Mouse (Mus musculus): ENCODE results near the gene 1700013G24Rik.
A peak's percentile ranks its signal among the peaks of the same experiment; 100 is the strongest.
"Not testable (repeated sequence)": the region's sequence is repeated elsewhere in the genome, so short reads cannot be mapped to it uniquely, and the experiment has no call there.

The 1700013G24Rik gene

GRCm38 (mm10) chr4:137453234-137453767, at the start of gene 1700013G24Rik:
TSS of gene 1700013G24Rik (plus strand) at chr4:137453284.
- DNase-seq (ENCODE audit: low spot score in 2 of 2): no peak

DNA sequence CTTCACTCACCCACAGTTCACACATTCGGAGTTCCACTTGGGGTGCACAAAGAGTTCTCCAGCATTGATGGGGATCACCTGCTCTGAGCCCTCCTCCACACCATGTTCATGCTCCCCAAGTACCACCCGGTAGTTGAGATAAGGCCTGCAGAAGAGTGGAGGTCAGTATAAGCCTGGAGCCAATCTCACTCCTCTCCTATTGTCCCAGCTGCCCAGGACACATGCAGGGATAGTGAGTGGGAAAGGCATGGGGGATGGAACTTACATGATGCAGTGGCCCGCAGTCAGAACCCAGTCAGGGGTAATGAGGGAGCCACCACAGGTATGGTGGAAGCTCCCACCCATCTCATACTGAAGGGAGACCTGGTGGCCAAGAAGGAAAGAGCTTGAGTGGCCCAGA, 47.5 kb upstream of the 1700013G24Rik start:
- no peak for DNase-seq (ENCODE audit: low spot score in 2 of 2)

GRCm38 (mm10) chr4:137409691-137410090, 43.4 kb upstream of the 1700013G24Rik start, which contains the start of gene Cela3a:
TSS of gene Cela3a (minus strand) at chr4:137409791.
- DNase-seq (ENCODE audit: low spot score in 2 of 2): no peak

DNA sequence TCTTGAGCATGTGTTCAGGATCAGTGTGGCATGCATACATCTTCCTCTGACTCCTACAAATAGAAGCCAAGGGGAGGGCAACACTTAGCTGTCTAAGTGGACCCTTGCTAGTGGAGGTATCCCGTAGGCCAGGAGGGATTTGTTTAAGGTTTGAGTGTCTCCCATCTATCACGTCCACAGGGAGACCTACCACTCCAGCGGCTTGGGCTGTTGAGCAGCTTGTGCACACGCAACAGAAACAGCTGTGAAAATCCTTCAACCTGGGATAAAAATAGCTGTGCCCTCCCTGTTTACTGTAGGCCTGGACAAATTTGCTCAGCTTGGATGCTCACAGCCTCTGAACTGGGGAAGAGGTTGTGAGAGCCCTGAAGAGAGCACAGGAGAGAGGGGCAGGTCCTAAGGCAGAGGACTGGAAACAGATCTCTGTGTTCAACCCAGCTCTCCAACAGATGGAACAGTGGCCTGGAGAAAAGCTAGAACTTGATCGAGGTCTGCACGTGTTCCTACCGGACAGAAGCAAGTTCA, 40.8 kb upstream of the 1700013G24Rik start:
- DNase-seq (ENCODE audit: low spot score in 2 of 2): not testable (repeated sequence)

DNA sequence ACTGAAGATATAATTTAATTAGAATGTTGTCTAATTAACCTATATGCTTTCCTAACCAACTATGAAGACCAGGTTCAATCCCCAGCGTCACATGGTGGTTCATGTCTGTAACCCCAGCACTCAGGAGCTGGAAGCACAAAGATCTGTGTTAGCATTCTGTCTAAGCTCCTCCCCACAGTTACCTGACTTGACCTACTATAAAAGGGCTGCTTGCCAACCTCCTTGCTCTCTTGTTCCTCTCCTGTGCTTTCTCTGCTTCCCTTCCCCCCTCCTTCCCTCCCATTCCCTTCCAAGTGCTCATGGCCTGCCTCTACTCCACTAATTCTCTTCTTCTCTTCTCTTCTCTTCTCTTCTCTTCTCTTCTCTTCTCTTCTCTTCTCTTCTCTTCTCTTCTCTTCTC, 38.1 kb upstream of the 1700013G24Rik start:
- no peak for DNase-seq (ENCODE audit: low spot score in 2 of 2)

GRCm38 (mm10) chr4:137417712-137418564, 35.1 kb upstream of the 1700013G24Rik start:
- DNase-seq (ENCODE audit: low spot score in 2 of 2): no peak

DNA sequence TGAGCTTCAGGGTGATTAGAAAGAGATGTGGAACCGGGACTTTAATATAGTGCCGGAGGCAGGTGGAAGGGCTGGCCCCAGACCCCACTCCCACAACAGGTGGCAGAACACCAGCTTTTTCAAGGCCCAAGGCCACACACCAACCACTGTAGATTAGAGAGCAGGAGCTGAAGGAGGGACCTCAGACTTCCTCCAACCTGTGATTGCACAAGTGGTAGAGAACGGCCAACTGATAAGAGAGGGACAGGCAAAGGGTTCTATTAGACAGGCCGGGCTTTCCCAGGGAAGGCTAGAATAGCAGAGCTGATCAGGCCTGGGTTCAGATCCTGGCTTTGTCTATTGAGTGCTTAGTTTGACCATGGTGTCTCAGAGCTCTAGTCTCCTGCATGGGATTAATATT, 22.6 kb upstream of the 1700013G24Rik start, which contains the start of gene Cela3b:
TSS of gene Cela3b (minus strand) at position 39 of the 400 bp plus-strand sequence.
- DNase-seq (ENCODE audit: low spot score in 2 of 2): no peak

DNA sequence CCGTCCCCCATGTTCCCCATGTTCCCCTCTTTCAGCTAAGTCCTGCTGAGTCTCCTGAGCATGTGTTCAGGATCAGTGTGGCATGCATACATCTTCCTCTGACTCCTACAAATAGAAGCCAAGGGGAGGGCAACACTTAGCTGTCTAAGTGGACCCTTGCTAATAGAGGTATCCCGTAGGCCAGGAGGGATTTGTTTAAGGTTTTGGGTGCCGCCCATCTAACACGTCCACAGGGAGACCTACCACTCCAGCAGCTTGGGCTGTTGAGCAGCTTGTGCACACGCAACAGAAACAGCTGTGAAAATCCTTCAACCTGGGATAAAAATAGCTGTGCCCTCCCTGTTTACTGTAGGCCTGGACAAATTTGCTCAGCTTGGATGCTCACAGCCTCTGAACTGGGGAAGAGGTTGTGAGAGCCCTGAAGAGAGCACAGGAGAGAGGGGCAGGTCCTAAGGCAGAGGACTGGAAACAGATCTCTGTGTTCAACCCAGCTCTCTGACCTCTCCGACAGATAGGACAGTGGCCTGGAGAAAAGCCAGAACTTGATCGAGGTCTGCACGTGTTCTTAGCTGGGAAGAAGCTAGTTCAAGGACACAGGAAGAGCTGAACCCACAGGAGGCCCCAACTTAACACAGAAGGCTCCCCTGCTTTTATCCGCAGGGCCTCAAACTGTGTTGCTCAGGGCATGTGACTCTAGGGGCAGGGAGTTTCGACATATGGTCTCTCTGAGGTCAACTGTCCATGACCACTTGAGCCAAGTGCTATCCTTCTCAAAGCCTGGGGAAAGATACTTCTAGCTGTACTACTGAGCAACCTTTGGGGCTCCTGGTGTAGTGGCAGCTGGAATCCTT, 20.2 kb upstream of the 1700013G24Rik start:
- not testable (repeated sequence) for DNase-seq (ENCODE audit: low spot score in 2 of 2)

- no peak for DNase-seq (ENCODE audit: low spot score in 2 of 2)
Observed at GRCm38 (mm10) chr4:137436979-137437669, 16.0 kb upstream of the 1700013G24Rik start.

- DNase-seq (ENCODE audit: low spot score in 2 of 2): no peak
Observed at GRCm38 (mm10) chr4:137438842-137439241, 14.2 kb upstream of the 1700013G24Rik start.

DNA sequence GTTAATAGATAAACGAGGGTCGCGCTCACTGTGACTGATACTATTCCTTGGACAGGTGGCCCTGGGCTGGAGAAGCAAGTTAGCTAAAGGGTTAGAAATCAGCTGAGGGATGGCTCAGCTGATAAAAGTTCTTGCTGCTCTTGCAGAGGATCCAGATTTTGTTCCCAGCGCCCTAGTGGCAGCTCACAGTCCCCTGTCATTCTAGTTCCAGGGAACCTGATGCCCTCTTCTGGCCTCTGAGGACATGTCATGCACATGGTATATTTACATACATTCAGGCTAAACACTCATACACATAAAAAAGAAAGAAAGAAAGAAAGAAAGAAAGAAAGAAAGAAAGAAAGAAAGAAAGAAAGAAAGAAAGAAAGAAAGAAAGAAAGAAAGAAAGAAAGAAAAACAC, 11.8 kb upstream of the 1700013G24Rik start:
- DNase-seq (ENCODE audit: low spot score in 2 of 2): no peak

DNA sequence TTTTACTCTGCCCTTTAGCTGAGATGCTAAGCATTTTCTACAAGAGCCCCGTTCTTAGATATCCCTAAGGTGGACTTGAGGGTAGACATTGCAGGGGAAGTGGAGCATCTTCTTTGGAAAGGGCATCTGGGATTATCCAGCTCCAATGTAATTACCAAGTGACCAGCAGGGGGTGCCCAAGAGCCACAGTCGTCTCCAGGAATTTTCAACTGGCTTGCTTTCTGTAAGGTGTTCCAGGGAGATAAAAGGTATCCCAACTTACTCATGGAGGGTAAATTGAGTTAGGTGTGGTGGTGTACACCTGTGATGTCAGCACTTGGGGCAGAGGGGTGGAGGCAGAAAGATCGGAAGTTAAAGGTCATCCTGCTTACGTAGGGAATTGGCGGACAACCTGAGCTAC, 9.5 kb upstream of the 1700013G24Rik start:
- DNase-seq (ENCODE audit: low spot score in 2 of 2): peak in 1 of 2 experiments; percentile 14

DNA sequence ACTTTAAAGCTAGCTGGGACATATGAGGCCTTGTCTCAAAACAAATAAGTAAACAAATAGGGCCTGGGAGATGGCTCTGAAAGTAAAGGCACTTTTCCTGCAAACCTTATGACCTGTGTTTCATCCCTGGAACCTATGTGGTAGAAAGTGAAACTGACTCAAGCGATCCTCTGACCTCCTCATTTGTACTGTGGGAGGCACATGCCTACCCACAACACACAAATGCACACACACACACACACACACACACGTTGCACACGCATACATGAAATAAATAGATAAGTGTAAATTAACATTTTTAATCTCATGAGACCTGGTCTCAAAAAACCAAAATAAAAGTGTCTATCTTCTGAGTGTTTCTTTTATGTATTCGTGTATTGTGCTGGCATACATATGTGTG, 7.2 kb upstream of the 1700013G24Rik start:
- DNase-seq (ENCODE audit: low spot score in 2 of 2): no peak

DNA sequence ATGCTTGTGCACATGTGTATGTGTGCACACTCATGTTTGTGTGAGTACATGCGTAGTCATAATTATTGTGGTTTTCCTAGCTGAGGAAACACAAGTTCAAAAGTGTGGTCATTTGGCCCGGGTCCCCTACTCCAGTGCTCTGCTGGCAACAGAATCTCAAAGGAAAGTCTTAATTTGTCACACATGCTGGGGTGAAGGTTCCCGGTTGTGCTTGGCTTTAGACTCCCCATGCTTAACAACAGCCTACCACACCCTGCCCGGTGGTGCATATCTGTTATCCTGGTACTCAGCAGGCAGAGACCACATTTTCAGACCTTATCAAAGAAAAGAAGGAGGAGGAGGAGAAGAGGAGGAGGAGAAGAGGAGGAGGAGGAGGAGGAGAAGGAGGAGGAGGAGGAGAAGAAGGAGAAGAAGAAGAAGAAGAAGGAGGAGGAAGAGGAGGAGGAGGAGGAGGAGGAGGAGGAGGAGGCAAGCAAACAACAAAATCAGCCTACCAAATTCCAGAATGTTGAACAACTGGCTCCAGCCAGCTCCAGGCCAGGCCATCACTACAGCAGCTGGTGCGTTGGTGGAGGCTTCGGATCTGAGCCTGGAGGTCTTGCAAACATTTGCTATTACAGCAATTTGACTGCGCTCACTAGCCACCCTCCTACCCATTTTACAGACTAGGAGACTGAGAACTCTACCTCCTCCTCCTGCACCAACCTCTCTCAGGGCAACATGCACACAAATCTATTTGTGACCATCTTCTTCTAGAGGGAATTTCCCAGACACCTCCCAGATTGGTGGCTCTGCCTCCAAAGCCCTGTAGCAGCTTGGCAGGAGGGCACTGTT, 5.5 kb upstream of the 1700013G24Rik start:
- no peak for DNase-seq (ENCODE audit: low spot score in 2 of 2)

DNA sequence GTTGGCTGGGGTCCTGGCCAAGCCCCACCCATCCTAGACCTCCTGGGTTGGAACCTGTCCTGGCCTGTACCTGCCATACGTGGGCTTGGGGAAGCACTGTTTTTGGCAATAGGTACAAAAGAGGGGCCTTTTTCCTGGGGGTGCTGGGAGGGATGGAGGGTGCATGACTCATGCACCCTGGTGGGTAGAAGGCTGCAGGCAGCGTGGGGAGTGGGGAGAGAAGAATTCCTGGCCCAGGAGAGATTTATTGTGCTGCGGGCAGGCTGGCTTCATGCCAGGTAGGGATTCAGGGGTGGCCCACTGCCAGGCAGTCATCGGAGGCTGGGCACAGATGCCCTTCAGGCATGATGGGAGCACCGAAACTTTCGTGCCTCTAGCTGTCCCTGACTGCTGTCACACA, 4.9 kb upstream of the 1700013G24Rik start:
- no peak for DNase-seq (ENCODE audit: low spot score in 2 of 2)

GRCm38 (mm10) chr4:137448641-137449040, 4.4 kb upstream of the 1700013G24Rik start:
- no peak for DNase-seq (ENCODE audit: low spot score in 2 of 2)

GRCm38 (mm10) chr4:137449132-137449531, 4.0 kb upstream of the 1700013G24Rik start:
- DNase-seq (ENCODE audit: low spot score in 2 of 2): no peak

GRCm38 (mm10) chr4:137449715-137450114, 3.4 kb upstream of the 1700013G24Rik start:
- no peak for DNase-seq (ENCODE audit: low spot score in 2 of 2)

GRCm38 (mm10) chr4:137452190-137452589, 894 bp upstream of the 1700013G24Rik start:
- DNase-seq (ENCODE audit: low spot score in 2 of 2): no peak

DNA sequence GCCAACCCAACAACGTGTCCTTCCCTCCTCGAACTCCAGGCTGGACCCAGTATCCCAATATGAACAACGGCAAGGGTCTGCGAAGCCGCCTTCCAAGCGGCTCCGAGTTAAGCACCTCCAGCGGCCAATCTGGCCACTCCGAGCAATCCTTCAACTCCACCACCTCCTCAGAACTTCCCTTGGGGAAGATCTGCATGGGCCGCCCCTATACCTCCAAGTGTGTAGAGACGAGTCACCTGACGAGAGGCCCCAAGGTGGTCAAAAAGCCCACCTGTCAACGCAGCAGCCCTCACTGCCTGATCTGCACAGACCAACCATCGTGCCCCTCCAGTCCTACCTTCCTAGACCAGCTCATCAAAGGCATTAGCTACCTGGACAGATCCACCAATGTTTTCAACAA, 1.5 kb downstream of the 1700013G24Rik start:
- no peak for DNase-seq (ENCODE audit: low spot score in 2 of 2)

Measured in spleen, postnatal 36 days (tissue).